Mouse (Mus musculus): ENCODE results near the gene Acss3. TPM values are rescaled to one million over a fixed set of nuclear protein-coding genes. Genes with fewer than 3 reads are reported as not detected.

Gene Acss3
- 1.9 and 2.9 TPM in 2 replicates for polyA plus RNA-seq (2012; rRNA removed)

DNA sequence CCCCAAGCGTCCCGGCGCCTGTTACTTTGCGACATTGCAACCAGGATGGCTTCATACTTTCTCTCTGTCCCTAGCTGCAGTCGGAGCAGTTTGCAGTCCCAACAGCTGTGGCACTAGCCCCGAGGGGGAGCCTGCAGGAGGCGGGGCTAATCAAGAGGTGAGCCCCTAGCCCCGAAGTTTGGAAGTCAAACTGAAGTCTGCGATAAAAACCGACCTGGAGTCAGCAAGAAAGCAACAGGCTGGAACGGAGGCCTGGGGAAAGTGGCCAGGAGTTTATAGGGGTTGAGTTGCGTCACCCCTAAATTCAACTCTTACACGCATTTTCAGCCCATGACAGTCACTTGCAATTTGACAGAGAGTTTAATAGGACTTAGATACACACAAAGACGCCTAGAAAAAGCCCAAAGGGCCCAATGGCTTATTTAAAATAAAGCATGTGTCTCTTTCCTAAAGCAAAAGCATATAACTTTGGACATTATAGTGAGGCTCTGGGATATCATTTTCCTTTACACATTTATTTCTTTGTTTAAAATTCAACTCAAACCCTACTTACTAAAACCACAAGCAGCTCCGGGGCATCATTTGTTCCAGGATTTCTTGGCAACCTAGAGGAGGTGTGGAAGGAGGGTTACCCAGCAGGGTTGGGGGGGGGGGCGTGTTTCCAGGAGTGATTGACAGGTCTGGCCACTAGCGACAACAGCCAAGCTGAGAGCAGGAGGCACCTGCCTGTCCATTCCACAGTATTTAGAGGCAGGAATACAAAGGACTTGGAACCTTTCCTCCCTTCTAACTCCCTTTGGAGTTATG lies at the start of gene Acss3:
Gene Acss3, minus strand, starts transcription at position 140 of the 807 bp plus-strand sequence.
- WGBS = 4% methylated on average over 17 of the region's 17 CpGs
- Histone ChIP-seq H3K4me1 (ENCODE audit: control insufficient read depth, insufficient read depth, low read length) (no peaks in the 10 kb centered on the region), H3K4me3 (replicated peaks; ENCODE audit: extremely low read depth, low read depth, low read length) (peak within 1 kb of the TSS; percentile 53)
- DNase-seq = peak; percentile 38
- TF ChIP-seq POLR2A (IDR thresholded peaks at IDR 0.05; ENCODE audit: borderline replicate concordance, extremely low read depth, low read depth, low read length) (0 out of 2 replicates have a peak, but pooled peaks have one; percentile 49), CTCF (IDR thresholded peaks at IDR 0.05; ENCODE audit: insufficient read depth, low read length) (no peak)

DNA sequence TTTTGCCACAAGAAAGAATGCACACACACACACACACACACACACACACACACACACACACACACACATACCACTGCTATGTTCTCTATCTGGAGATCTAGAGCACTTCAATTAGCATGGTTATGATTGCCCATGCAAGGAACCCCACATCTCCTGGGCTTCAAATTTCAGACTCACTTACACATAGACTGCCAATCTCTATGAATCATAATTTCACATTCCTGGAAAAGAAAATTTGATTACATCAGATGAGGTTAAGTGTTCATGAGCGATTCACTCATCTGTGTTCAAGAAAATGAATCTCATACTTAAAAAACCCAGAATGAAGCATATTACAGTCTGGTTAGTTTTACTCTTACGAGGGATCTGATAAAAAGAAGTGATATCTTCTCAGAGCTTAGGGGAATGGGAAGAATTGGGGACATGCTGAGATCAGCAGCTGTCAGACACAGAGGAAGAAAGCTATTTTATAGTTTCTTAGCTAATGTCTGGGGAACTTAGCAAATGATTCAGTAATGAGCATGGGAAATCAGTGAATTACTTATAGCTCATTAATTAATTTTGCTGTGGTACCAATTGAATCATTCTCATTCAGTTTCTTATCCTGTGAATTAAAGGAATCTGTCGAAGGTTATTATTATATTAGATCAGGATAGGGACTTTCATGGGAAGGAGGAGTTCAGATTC lies 48.7 kb upstream of the Acss3 start:
- no peak for TF ChIP-seq CTCF (IDR thresholded peaks at IDR 0.05; ENCODE audit: insufficient read depth, low read length)
- TF ChIP-seq POLR2A (IDR thresholded peaks at IDR 0.05; ENCODE audit: borderline replicate concordance, extremely low read depth, low read depth, low read length) = no peak
- no peaks in the 10 kb centered on the region for H3K4me1 ChIP-seq (ENCODE audit: control insufficient read depth, insufficient read depth, low read length)

DNA sequence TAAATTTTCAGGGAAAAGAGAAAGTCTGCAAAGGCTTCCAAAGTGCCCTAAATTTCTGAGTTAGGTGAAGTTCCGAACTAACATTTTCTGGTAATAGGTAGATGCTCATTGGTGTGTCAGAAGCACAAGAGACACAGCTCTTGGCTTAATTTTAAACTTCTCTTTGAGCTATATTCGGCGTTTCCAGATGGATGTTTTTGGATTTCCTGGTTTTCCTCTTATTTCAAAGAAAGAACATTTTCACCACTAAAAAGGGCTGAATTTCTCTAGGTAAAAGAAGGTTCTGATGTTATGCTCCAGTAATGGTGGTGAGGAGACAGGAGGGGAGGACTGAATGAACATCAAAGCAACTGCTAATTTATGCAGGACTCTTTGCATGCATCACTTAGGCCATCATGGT lies 43.0 kb upstream of the Acss3 start:
- no peak for DNase-seq
- Histone ChIP-seq H3K4me1 (ENCODE audit: control insufficient read depth, insufficient read depth, low read length) (no peaks in the 10 kb centered on the region), H3K4me3 (replicated peaks; ENCODE audit: extremely low read depth, low read depth, low read length) (no peak overlapping the region)
- WGBS = 89% methylated on average over 3 of the region's 3 CpGs
- TF ChIP-seq CTCF (IDR thresholded peaks at IDR 0.05; ENCODE audit: insufficient read depth, low read length) (no peak), POLR2A (IDR thresholded peaks at IDR 0.05; ENCODE audit: borderline replicate concordance, extremely low read depth, low read depth, low read length) (no peak)

More for the DNA sequence above, 48.7 kb upstream of the Acss3 start:
- 63% methylated on average over 3 of the region's 3 CpGs for WGBS
- H3K4me3 ChIP-seq (replicated peaks; ENCODE audit: extremely low read depth, low read depth, low read length) = no peak overlapping the region
- no peak for DNase-seq

DNA sequence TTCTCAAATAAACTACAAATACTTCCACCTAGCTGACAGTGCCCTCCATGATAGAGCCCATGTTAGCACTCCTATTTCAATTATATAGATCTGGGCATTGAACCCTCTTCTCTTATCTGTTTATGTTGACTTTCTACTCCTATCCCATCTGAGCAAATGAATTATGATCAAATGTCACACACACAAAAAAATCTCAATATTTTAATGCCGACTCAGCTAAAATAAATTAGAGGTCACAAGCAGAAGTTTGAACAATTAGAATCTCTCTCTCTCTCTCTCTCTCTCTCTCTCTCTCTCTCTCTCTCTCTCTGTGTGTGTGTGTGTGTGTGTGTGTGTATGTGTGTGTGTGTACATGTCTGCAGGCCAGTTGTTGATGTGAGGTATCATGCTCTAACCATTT lies 25.3 kb upstream of the Acss3 start:
- no peak for TF ChIP-seq CTCF (IDR thresholded peaks at IDR 0.05; ENCODE audit: insufficient read depth, low read length)
- TF ChIP-seq POLR2A (IDR thresholded peaks at IDR 0.05; ENCODE audit: borderline replicate concordance, extremely low read depth, low read depth, low read length) = no peak

DNA sequence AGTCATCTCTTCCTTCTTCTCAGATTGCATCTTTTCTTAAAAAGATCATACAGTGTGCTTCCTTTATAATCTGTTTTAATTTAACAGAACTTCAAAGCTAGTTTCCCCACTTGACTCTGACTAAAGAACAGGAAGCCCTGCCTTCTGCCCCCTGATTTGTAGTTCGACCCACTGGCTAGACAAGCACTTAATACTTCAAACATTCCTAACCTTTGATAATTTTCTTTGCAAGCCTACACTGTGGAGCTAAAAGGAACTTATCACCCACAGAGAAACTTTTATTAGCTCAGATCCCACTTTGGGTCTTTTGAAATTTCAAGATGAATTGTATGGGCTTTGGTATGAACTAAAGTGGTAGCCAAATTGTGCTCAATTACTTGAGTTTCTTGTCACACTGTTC lies 20.5 kb upstream of the Acss3 start:
- Histone ChIP-seq H3K4me1 (ENCODE audit: control insufficient read depth, insufficient read depth, low read length) (no peaks in the 10 kb centered on the region), H3K4me3 (replicated peaks; ENCODE audit: extremely low read depth, low read depth, low read length) (no peak overlapping the region)
- TF ChIP-seq CTCF (IDR thresholded peaks at IDR 0.05; ENCODE audit: insufficient read depth, low read length) (no peak), POLR2A (IDR thresholded peaks at IDR 0.05; ENCODE audit: borderline replicate concordance, extremely low read depth, low read depth, low read length) (no peak)
- no peak for DNase-seq
- 12% methylated on average over 1 of the region's 1 CpGs for WGBS

More for the DNA sequence above, 25.3 kb upstream of the Acss3 start:
- Histone ChIP-seq H3K4me3 (replicated peaks; ENCODE audit: extremely low read depth, low read depth, low read length) (no peak overlapping the region), H3K4me1 (ENCODE audit: control insufficient read depth, insufficient read depth, low read length) (no peaks in the 10 kb centered on the region)
- DNase-seq = no peak
- WGBS = 81% methylated on average over 1 of the region's 1 CpGs

DNA sequence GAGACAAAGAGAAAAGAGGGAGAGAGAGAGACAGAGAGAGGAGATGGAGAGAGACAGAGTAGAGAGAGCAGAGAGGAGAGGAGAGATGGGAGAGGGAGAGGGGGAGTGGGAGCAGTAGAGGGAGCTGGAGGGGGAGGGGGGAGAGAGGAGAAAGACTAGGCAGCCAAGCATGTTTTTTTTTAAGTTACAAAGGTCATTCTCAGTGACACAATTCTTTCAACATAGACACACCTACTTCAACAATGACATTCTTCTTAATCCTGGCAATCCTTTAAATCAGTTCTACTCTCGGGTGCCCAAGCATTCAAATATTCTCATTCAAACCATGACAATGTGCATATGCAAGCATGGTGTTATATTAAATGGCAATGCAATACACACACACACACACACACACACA lies 19.4 kb upstream of the Acss3 start:
- no peak for TF ChIP-seq POLR2A (IDR thresholded peaks at IDR 0.05; ENCODE audit: borderline replicate concordance, extremely low read depth, low read depth, low read length)
- TF ChIP-seq CTCF (IDR thresholded peaks at IDR 0.05; ENCODE audit: insufficient read depth, low read length) = no peak
- WGBS = 39% methylated on average over 1 of the region's 1 CpGs

DNA sequence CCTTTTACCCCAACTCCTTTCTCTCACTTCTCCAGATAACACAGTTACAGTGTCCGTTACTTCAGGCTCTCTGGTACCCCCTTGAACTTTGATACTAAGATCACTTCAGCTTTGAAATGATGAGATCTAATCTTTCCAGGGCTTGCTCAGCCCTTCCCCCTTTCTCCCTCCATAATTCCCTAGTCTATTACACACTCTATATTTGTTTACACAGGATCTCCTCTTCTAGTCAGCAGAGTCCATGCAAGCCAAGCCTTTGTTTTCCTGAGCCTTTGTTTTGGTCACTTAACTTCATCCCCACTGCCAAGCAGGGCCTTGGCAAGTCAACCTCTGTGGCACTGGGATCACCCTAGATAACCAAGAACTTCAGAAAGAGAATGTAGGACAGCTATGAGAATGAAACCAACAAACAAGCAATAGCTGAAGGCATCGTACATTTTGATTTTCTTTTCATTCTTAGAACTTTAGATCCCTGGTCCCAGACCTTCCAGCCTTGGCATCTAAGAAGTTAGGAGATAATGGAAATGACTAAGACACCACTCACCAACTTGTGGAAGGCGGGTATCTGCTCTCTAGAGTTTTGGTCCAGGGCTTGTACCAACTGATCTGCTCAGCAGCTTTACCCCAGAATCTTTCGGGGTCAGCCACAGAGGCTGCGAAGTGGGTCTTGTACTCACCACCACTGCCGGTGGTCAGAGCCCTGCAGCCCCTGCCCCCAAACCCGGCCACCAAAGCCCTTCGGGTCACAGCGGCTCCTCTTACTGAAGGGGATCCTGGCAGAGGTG lies 532 bp downstream of the Acss3 start:
- DNase-seq = no peak
- no peaks in the 10 kb centered on the region for H3K4me1 ChIP-seq (ENCODE audit: control insufficient read depth, insufficient read depth, low read length)
- TF ChIP-seq POLR2A (IDR thresholded peaks at IDR 0.05; ENCODE audit: borderline replicate concordance, extremely low read depth, low read depth, low read length) (no peak), CTCF (IDR thresholded peaks at IDR 0.05; ENCODE audit: insufficient read depth, low read length) (no peak)
- H3K4me3 ChIP-seq (replicated peaks; ENCODE audit: extremely low read depth, low read depth, low read length) = peak overlapping the region; percentile 53
- WGBS = 8% methylated on average over 9 of the region's 9 CpGs

More for the DNA sequence above, 19.4 kb upstream of the Acss3 start:
- Histone ChIP-seq H3K4me1 (ENCODE audit: control insufficient read depth, insufficient read depth, low read length) (no peaks in the 10 kb centered on the region), H3K4me3 (replicated peaks; ENCODE audit: extremely low read depth, low read depth, low read length) (no peak overlapping the region)
- no peak for DNase-seq

DNA sequence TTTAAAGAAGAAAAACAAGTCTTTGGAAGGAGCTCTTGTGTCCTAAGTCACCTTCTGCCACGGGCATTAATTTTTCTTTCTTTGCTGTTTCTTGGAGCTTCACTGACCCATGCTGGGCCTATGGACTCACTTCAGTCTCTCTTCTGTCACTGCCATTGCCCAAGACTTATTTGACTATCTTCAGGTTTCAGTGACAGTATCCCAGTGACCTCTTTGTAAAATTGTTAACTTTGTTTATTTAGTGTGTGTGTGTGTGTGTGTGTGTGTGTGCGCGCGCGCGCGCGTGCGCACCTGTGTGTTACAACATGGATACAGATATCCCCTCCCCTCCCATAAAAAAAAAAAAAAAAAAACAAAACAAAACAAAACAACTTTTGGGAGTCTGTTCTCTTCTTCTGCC lies 2.2 kb downstream of the Acss3 start:
- Histone ChIP-seq H3K4me3 (replicated peaks; ENCODE audit: extremely low read depth, low read depth, low read length) (no peak overlapping the region), H3K4me1 (ENCODE audit: control insufficient read depth, insufficient read depth, low read length) (peaks cover 2% of the 10 kb centered on the region)
- WGBS = 92% methylated on average over 9 of the region's 9 CpGs
- DNase-seq = no peak
- TF ChIP-seq CTCF (IDR thresholded peaks at IDR 0.05; ENCODE audit: insufficient read depth, low read length) = no peak
- TF ChIP-seq POLR2A (IDR thresholded peaks at IDR 0.05; ENCODE audit: borderline replicate concordance, extremely low read depth, low read depth, low read length) = no peak

DNA sequence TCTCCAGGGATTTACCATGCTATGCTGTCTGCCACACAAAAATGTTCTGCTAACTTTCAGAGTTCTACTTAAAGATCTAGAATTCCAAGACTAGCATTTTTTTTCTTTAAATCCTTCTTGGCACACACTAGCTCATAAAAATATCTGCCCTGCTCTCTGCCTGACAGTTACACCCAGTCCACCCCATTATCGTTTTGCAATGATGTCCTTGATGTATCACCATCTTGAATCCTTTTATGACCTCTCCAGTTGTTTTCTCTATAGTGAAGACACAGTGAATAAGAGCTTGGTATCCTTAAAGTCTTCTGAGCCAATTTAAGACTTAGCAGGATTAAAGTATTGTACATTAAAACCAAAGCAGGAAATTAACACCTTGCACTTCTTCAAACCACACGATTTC lies 4.3 kb downstream of the Acss3 start:
- 79% methylated on average over 2 of the region's 2 CpGs for WGBS
- no peak for TF ChIP-seq CTCF (IDR thresholded peaks at IDR 0.05; ENCODE audit: insufficient read depth, low read length)
- no peak for TF ChIP-seq POLR2A (IDR thresholded peaks at IDR 0.05; ENCODE audit: borderline replicate concordance, extremely low read depth, low read depth, low read length)
- no peak for DNase-seq
- Histone ChIP-seq H3K4me1 (ENCODE audit: control insufficient read depth, insufficient read depth, low read length) (peaks cover 4% of the 10 kb centered on the region), H3K4me3 (replicated peaks; ENCODE audit: extremely low read depth, low read depth, low read length) (no peak overlapping the region)
